Mouse (Mus musculus) spleen, adult 2 months (tissue): Measurements from ENCODE around the gene Cobll1.

Experiments
- CTCF ChIP-seq: fragments of 200-500 bp; IDR thresholded peaks from 2 replicates; pipeline ENCODE4 v1.5.1; 2011; ENCODE audit warnings: mild to moderate bottlenecking, inconsistent platforms; ENCODE audit not compliant: insufficient read depth, insufficient read length, insufficient replicate concordance; ENCODE audit errors: extremely low read depth
- POLR2A ChIP-seq: fragments of 200-500 bp; IDR thresholded peaks from 2 replicates; pipeline ENCODE4 v1.6.1; 2011; ENCODE audit warnings: low read depth, low read length, inconsistent platforms

GRCm38 (mm10) chr2:65171516-65171915 is 67.7 kb downstream of the Cobll1 start:
- TF ChIP-seq CTCF = no peak
- TF ChIP-seq POLR2A = no peak
